Mouse (Mus musculus): ENCODE results near the gene Agtpbp1. TPM values are rescaled to one million over a fixed set of nuclear protein-coding genes. Genes with fewer than 3 reads are reported as not detected.
A peak's percentile ranks its signal among the peaks of the same experiment; 100 is the strongest.

Agtpbp1 gene
- polyA plus RNA-seq, 1 experiment from 2014 or later, result 9.2 TPM

GRCm38 (mm10) chr13:59572549-59572948, 12.5 kb downstream of the Agtpbp1 start:
- 0 out of 2 replicates have a peak, but pooled peaks cover under 1% of the 10 kb centered on the region for H3K27me3 ChIP-seq
- H3K4me2 ChIP-seq, result no peak overlapping the region
- ATAC-seq (ENCODE audit: low read depth), result no peak
- H3K9me3 ChIP-seq (replicated peaks), result no peaks in the 10 kb centered on the region
- H3K27ac ChIP-seq, result no peak overlapping the region
- no peaks in the 10 kb centered on the region for H3K4me1 ChIP-seq (replicated peaks)
- H3K9ac ChIP-seq, result no peak overlapping the region
- no peak for DNase-seq
- H3K36me3 ChIP-seq, result no peaks in the 10 kb centered on the region
- 79% methylated on average over 2 of the region's 2 CpGs for WGBS (ENCODE audit: insufficient replicate concordance)
- no peak overlapping the region for H3K4me3 ChIP-seq (replicated peaks)

- Histone ChIP-seq H3K4me2 (no peak overlapping the region), H3K9ac (no peak overlapping the region), H3K27me3 (0 out of 2 replicates have a peak, but pooled peaks cover 7% of the 10 kb centered on the region), H3K4me3 (replicated peaks) (no peak overlapping the region), H3K27ac (no peak overlapping the region), H3K9me3 (replicated peaks) (no peaks in the 10 kb centered on the region), H3K36me3 (no peaks in the 10 kb centered on the region), H3K4me1 (replicated peaks) (no peaks in the 10 kb centered on the region)
- DNase-seq, result no peak
- 72% methylated on average over 6 of the region's 6 CpGs for WGBS (ENCODE audit: insufficient replicate concordance)
- no peak for ATAC-seq (ENCODE audit: low read depth)
Observed at GRCm38 (mm10) chr13:59571107-59571506, 13.9 kb downstream of the Agtpbp1 start.

GRCm38 (mm10) chr13:59565945-59566520, 19.0 kb downstream of the Agtpbp1 start:
- no peak for DNase-seq
- Histone ChIP-seq H3K4me3 (replicated peaks) (no peak overlapping the region), H3K36me3 (no peaks in the 10 kb centered on the region), H3K27me3 (peaks cover 21% of the 10 kb centered on the region; the same call in 1 of the 2 replicates), H3K4me2 (no peak overlapping the region), H3K27ac (no peak overlapping the region), H3K9me3 (replicated peaks) (no peaks in the 10 kb centered on the region), H3K4me1 (replicated peaks) (no peaks in the 10 kb centered on the region), H3K9ac (no peak overlapping the region)
- no peak for ATAC-seq (ENCODE audit: low read depth)
- WGBS (ENCODE audit: insufficient replicate concordance), result 49% methylated on average over 9 of the region's 9 CpGs

- ATAC-seq (ENCODE audit: low read depth), result no peak
- Histone ChIP-seq H3K4me3 (replicated peaks) (no peak overlapping the region), H3K4me1 (replicated peaks) (no peaks in the 10 kb centered on the region), H3K27ac (no peak overlapping the region), H3K4me2 (no peak overlapping the region), H3K36me3 (no peaks in the 10 kb centered on the region), H3K9ac (no peak overlapping the region), H3K27me3 (peaks cover 21% of the 10 kb centered on the region; the same call in 1 of the 2 replicates), H3K9me3 (replicated peaks) (no peaks in the 10 kb centered on the region)
- WGBS (ENCODE audit: insufficient replicate concordance), result 66% methylated on average over 10 of the region's 10 CpGs
- no peak for DNase-seq
Observed at GRCm38 (mm10) chr13:59564923-59565322, 20.1 kb downstream of the Agtpbp1 start.

GRCm38 (mm10) chr13:59564505-59564904, 20.5 kb downstream of the Agtpbp1 start:
- WGBS (ENCODE audit: insufficient replicate concordance), result 72% methylated on average over 4 of the region's 4 CpGs
- Histone ChIP-seq H3K36me3 (no peaks in the 10 kb centered on the region), H3K4me2 (no peak overlapping the region), H3K9me3 (replicated peaks) (no peaks in the 10 kb centered on the region), H3K27me3 (peaks cover 21% of the 10 kb centered on the region; the same call in 1 of the 2 replicates), H3K4me3 (replicated peaks) (no peak overlapping the region), H3K9ac (no peak overlapping the region), H3K4me1 (replicated peaks) (no peaks in the 10 kb centered on the region), H3K27ac (no peak overlapping the region)
- ATAC-seq (ENCODE audit: low read depth), result no peak
- no peak for DNase-seq

GRCm38 (mm10) chr13:59562471-59562870, 22.6 kb downstream of the Agtpbp1 start:
- H3K27me3 ChIP-seq, result peaks cover 26% of the 10 kb centered on the region
- H3K4me1 ChIP-seq (replicated peaks), result peaks cover 6% of the 10 kb centered on the region
- H3K4me2 ChIP-seq, result no peak overlapping the region
- ATAC-seq (ENCODE audit: low read depth) (no peak), DNase-seq (no peak)
- no peak overlapping the region for H3K4me3 ChIP-seq (replicated peaks)
- no peak overlapping the region for H3K9ac ChIP-seq
- no peak overlapping the region for H3K27ac ChIP-seq
- H3K9me3 ChIP-seq (replicated peaks), result no peaks in the 10 kb centered on the region
- WGBS (ENCODE audit: insufficient replicate concordance), result 55% methylated on average over 2 of the region's 2 CpGs
- no peaks in the 10 kb centered on the region for H3K36me3 ChIP-seq

GRCm38 (mm10) chr13:59558776-59559175, 26.3 kb downstream of the Agtpbp1 start:
- H3K27me3 ChIP-seq, result peaks cover 12% of the 10 kb centered on the region
- no peak for ATAC-seq (ENCODE audit: low read depth)
- no peak for DNase-seq
- H3K27ac ChIP-seq, result no peak overlapping the region
- WGBS (ENCODE audit: insufficient replicate concordance), result 82% methylated on average over 5 of the region's 5 CpGs
- H3K9ac ChIP-seq, result no peak overlapping the region
- H3K4me3 ChIP-seq (replicated peaks), result no peak overlapping the region
- no peak overlapping the region for H3K4me2 ChIP-seq
- H3K4me1 ChIP-seq (replicated peaks), result peaks cover 28% of the 10 kb centered on the region
- no peaks in the 10 kb centered on the region for H3K36me3 ChIP-seq
- no peaks in the 10 kb centered on the region for H3K9me3 ChIP-seq (replicated peaks)

GRCm38 (mm10) chr13:59557185-59557985, 27.6 kb downstream of the Agtpbp1 start:
- H3K4me1 ChIP-seq (replicated peaks), result peaks cover 28% of the 10 kb centered on the region
- H3K27ac ChIP-seq, result peak overlapping the region; percentile 85
- H3K9me3 ChIP-seq (replicated peaks), result no peaks in the 10 kb centered on the region
- WGBS (ENCODE audit: insufficient replicate concordance), result 1% methylated on average over 28 of the region's 73 CpGs
- ATAC-seq (ENCODE audit: low read depth) (peak; percentile 90), DNase-seq (peak; percentile 76)
- H3K36me3 ChIP-seq, result no peaks in the 10 kb centered on the region
- peak overlapping the region; percentile 98 for H3K4me2 ChIP-seq
- H3K27me3 ChIP-seq, result peaks cover 6% of the 10 kb centered on the region
- peak overlapping the region; percentile 85 for H3K9ac ChIP-seq
- peak overlapping the region; percentile 78 for H3K4me3 ChIP-seq (replicated peaks)

- no peaks in the 10 kb centered on the region for H3K9me3 ChIP-seq (replicated peaks)
- H3K9ac ChIP-seq, result peak overlapping the region; percentile 85
- peak overlapping the region; percentile 78 for H3K4me3 ChIP-seq (replicated peaks)
- no peaks in the 10 kb centered on the region for H3K36me3 ChIP-seq
- H3K27ac ChIP-seq, result peak overlapping the region; percentile 85
- DNase-seq (peak; percentile 69), ATAC-seq (ENCODE audit: low read depth) (peak; percentile 86)
- under 1% methylated on average over 41 of the region's 45 CpGs for WGBS (ENCODE audit: insufficient replicate concordance)
- peaks cover 5% of the 10 kb centered on the region; the same call in 1 of the 2 replicates for H3K27me3 ChIP-seq
- H3K4me2 ChIP-seq, result peak overlapping the region; percentile 98
- H3K4me1 ChIP-seq (replicated peaks), result peaks cover 30% of the 10 kb centered on the region
Observed at GRCm38 (mm10) chr13:59556670-59557069, 28.4 kb downstream of the Agtpbp1 start.

GRCm38 (mm10) chr13:59555613-59556192, 29.3 kb downstream of the Agtpbp1 start:
- peak overlapping the region; percentile 78 for H3K4me3 ChIP-seq (replicated peaks)
- H3K4me2 ChIP-seq, result peak overlapping the region; percentile 98
- ATAC-seq (ENCODE audit: low read depth) (no peak), DNase-seq (no peak)
- H3K4me1 ChIP-seq (replicated peaks), result peaks cover 39% of the 10 kb centered on the region
- WGBS (ENCODE audit: insufficient replicate concordance), result 78% methylated on average over 8 of the region's 8 CpGs
- no peak overlapping the region for H3K27ac ChIP-seq
- H3K9ac ChIP-seq, result peak overlapping the region; percentile 85
- peaks cover 5% of the 10 kb centered on the region; the same call in 1 of the 2 replicates for H3K27me3 ChIP-seq
- no peaks in the 10 kb centered on the region for H3K36me3 ChIP-seq
- H3K9me3 ChIP-seq (replicated peaks), result no peaks in the 10 kb centered on the region

- Histone ChIP-seq H3K27ac (no peak overlapping the region), H3K4me2 (peak overlapping the region; percentile 98), H3K27me3 (peaks cover 5% of the 10 kb centered on the region; the same call in 1 of the 2 replicates), H3K4me3 (replicated peaks) (peak overlapping the region; percentile 78; the same call in 1 of the 2 replicates), H3K4me1 (replicated peaks) (peaks cover 47% of the 10 kb centered on the region), H3K9me3 (replicated peaks) (no peaks in the 10 kb centered on the region), H3K9ac (no peak overlapping the region), H3K36me3 (no peaks in the 10 kb centered on the region)
- ATAC-seq (ENCODE audit: low read depth) (no peak), DNase-seq (no peak)
- WGBS (ENCODE audit: insufficient replicate concordance), result 72% methylated on average over 17 of the region's 17 CpGs
Observed at GRCm38 (mm10) chr13:59554772-59555505, 30.1 kb downstream of the Agtpbp1 start.

Measured in liver, embryonic 13.5 days (tissue).